Mouse (Mus musculus) liver, embryonic 14.5 days (tissue): ENCODE measurements at regions not wholly inside any gene's neighbourhood (a gene's known extent, or its start where the extent isn't known, plus 50 kb on each side); places are given as distances from the start of the nearest gene placed in this dataset.
A peak's percentile ranks its signal among the peaks of the same experiment; 100 is the strongest.

Experiments
- CTCF ChIP-seq: IDR thresholded peaks from 2 replicates; pipeline ENCODE4 v1.5.1; 2016; ENCODE audit warnings: antibody characterized with exemption, low read depth, control low read depth
- EP300 ChIP-seq: IDR thresholded peaks from 2 replicates; pipeline ENCODE4 v1.6.1; 2016; ENCODE audit warnings: antibody characterized with exemption, low read depth

- TF ChIP-seq CTCF (peak; percentile 28; the same call in 1 of the 2 replicates), EP300 (no peak)
These were observed 70.3 kb upstream of the Smg1 start for GRCm38 (mm10) chr7:118313818-118314217.
